Mouse (Mus musculus) gastrocnemius, adult 2 months (tissue): ENCODE measurements at regions not wholly inside any gene's neighbourhood (a gene's known extent, or its start where the extent isn't known, plus 50 kb on each side); places are given as distances from the start of the nearest gene placed in this dataset.

Experiments used
- DNase-seq: peaks from one replicate; pipeline ENCODE4 v3.0.0; 2022
- H3K27ac ChIP-seq: fragments of 200-600 bp; 2 replicates; pipeline ENCODE4 v1.8.1; 2022; ENCODE audit warnings: mild to moderate bottlenecking
- H3K4me3 ChIP-seq: fragments of 200-600 bp; 2 replicates; pipeline ENCODE4 v1.8.1; 2022; ENCODE audit warnings: mild to moderate bottlenecking, moderate library complexity
- CTCF ChIP-seq: fragments of 200-600 bp; IDR thresholded peaks from 2 replicates; pipeline ENCODE4 v1.8.1; 2022; ENCODE audit warnings: antibody characterized with exemption, mild to moderate bottlenecking, moderate library complexity
- intact Hi-C: fragments of 180-260 bp; cut with DNase I; formaldehyde crosslinking; loops from one replicate; pipeline ENCODE4 v1.15.1; 2025

- no peak for DNase-seq
- no peak overlapping the region for H3K27ac ChIP-seq
- no peak for TF ChIP-seq CTCF
- no peak overlapping the region for H3K4me3 ChIP-seq
- intact Hi-C loops: no loop called here
Observed at GRCm38 (mm10) chr8:100942680-100943427, 1526.6 kb upstream of the Cdh8 start.

DNA sequence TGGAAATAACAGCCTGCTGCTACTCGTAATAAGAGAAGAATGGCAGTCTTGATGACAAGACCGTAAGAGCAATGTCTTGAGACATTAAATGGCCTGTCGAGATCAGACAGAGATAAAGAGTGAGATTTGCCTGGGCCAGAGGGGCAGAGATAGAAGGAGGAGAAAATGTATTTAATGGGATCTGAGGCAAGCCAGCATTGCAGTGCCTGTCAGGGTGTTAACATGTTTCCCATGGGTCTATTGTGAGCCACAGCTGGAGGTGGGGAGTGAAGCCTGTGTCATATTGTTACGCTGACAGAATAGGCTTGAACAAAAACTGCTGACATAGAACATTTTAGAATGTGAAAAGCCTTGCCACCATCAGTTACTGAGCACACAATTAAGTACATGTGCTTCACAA is 1523.3 kb upstream of the Cdh8 start:
- intact Hi-C loops: no loop called here
- Histone ChIP-seq H3K27ac (no peak overlapping the region), H3K4me3 (no peak overlapping the region)
- TF ChIP-seq CTCF: no peak
- no peak for DNase-seq

DNA sequence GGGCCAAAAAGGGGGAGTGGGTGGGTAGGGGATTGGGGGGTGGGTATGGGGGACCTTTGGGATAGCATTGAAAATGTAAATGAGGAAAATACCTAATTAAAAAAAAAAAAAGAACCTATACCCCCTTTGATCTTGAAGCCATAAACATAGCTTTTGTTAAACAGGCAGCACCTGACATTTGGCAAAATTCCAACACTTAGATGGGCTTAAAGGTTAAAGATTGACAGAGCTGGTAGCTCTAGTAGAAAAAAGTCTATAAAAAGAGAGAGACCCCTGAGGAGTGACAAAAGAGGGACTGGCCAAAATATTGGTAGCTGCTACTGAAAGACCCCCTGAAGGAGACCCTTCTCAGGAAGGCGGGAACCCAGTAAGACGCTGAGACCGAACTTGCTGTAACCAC is 1474.0 kb upstream of the Cdh8 start:
- H3K27ac ChIP-seq: no peak overlapping the region
- no peak overlapping the region for H3K4me3 ChIP-seq
- intact Hi-C loops: no loop called here
- DNase-seq: no peak
- no peak for TF ChIP-seq CTCF

GRCm38 (mm10) chr8:100865624-100866023 is 1449.4 kb upstream of the Cdh8 start:
- DNase-seq: peak; percentile 12
- Histone ChIP-seq H3K27ac (no peak overlapping the region), H3K4me3 (no peak overlapping the region)
- TF ChIP-seq CTCF: no peak
- intact Hi-C loops: no loop called here

GRCm38 (mm10) chr8:100850822-100851437 is 1434.7 kb upstream of the Cdh8 start:
- peak; percentile 46 for TF ChIP-seq CTCF
- H3K4me3 ChIP-seq: no peak overlapping the region
- intact Hi-C loops: no loop called here
- no peak overlapping the region for H3K27ac ChIP-seq
- DNase-seq: no peak
